Mouse (Mus musculus): Measurements from ENCODE around the gene Afg1l. TPM values are rescaled to one million over a fixed set of nuclear protein-coding genes. Genes with fewer than 3 reads are reported as not detected.

Gene Afg1l
- polyA plus RNA-seq, 1 experiment: 5.0 TPM

DNA sequence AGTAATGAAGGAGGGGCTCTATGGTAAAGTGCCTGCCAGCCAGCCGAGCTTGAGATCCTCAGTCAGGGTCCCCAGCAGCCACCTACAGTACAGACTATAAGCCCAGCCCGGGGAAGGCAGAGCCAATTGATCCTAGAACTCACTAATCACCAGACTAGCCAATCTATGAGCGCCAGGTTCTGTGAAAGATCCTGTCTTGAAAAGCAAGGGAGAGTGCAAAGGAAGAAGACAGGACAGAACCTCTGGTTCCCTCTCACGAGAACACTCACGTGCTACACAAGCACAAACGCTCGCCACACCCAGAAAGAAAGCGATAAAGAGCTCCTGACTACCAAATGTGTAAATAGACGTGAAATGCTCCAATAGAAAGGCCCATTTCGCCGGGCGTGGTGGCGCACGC lies 13.6 kb downstream of the Afg1l start:
- TF ChIP-seq CTCF (IDR thresholded peaks at IDR 0.05; ENCODE audit: control insufficient read depth, insufficient read depth, low read length) (no peak), POLR2A (IDR thresholded peaks at IDR 0.05; ENCODE audit: borderline replicate concordance, control insufficient read depth, low read depth, low read length) (no peak)

DNA sequence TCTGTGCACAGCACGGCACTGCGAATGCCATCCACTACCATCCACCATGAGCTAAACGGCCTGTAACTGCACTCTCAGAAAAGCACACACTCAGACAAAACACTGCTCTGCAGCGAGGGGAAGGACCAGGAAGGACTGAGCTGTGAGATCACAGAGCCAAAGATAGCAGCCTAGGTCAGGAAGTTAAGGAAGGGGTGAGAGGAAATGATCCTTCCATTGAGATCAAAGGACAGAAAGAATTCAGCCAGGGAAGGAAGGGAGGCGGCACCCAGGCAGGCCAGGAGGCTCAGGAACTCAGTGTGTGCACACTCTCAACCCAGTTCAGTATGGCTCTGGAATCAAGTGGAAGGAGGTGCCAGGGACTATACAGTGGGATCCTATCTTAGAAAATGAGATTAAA lies 14.1 kb downstream of the Afg1l start:
- no peak overlapping the region for H3K27ac ChIP-seq (ENCODE audit: control insufficient read depth, insufficient read depth, low read depth, low read length, poor library complexity)
- no peak overlapping the region for H3K4me3 ChIP-seq (replicated peaks; ENCODE audit: control insufficient read depth, low read depth, low read length)

More for the DNA sequence above, 13.6 kb downstream of the Afg1l start:
- H3K4me3 ChIP-seq (replicated peaks; ENCODE audit: control insufficient read depth, low read depth, low read length): no peak overlapping the region
- H3K4me1 ChIP-seq (ENCODE audit: control insufficient read depth, insufficient read depth, low read length): no peaks in the 10 kb centered on the region
- 87% methylated on average over 14 of the region's 14 CpGs for WGBS
- no peak overlapping the region for H3K27ac ChIP-seq (ENCODE audit: control insufficient read depth, insufficient read depth, low read depth, low read length, poor library complexity)

DNA sequence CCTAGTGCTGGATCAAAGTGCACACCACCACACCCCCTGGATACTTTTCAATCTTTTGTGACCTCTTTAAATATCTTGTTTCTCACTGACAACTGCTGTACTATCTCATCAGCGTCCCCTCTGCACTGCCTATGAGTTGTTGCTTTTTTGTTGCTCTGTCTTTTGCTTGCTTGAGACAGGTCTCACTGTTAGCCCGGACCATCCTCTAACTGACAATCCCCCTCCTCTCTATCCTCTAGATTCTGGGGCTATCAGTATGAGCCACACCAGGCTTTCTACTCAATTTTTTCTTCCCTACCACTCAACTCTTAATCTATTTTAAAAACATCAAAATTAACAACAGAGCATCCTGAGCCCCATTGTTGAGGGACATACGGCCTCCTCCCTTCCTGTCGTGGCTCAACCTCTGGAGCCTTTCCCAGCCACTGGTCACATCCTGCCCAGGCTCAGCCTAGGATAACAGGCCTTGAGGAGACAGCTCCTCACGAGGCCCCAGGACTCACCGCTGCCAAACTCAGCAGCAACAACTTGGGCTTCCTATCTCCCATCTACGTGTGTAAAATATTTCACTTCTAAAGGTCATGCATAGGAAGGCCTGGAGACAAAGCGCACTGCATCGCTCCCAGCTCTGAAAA lies 20.7 kb downstream of the Afg1l start:
- Histone ChIP-seq H3K4me1 (ENCODE audit: control insufficient read depth, insufficient read depth, low read length) (no peaks in the 10 kb centered on the region), H3K27ac (ENCODE audit: control insufficient read depth, insufficient read depth, low read depth, low read length, poor library complexity) (no peak overlapping the region), H3K4me3 (replicated peaks; ENCODE audit: control insufficient read depth, low read depth, low read length) (no peak overlapping the region)
- no peak for TF ChIP-seq CTCF (IDR thresholded peaks at IDR 0.05; ENCODE audit: control insufficient read depth, insufficient read depth, low read length)
- no peak for TF ChIP-seq POLR2A (IDR thresholded peaks at IDR 0.05; ENCODE audit: borderline replicate concordance, control insufficient read depth, low read depth, low read length)
- WGBS: 70% methylated on average over 9 of the region's 9 CpGs

More for the DNA sequence above, 14.1 kb downstream of the Afg1l start:
- H3K4me1 ChIP-seq (ENCODE audit: control insufficient read depth, insufficient read depth, low read length): no peaks in the 10 kb centered on the region
- TF ChIP-seq POLR2A (IDR thresholded peaks at IDR 0.05; ENCODE audit: borderline replicate concordance, control insufficient read depth, low read depth, low read length) (no peak), CTCF (IDR thresholded peaks at IDR 0.05; ENCODE audit: control insufficient read depth, insufficient read depth, low read length) (no peak)
- WGBS: 59% methylated on average over 5 of the region's 5 CpGs

DNA sequence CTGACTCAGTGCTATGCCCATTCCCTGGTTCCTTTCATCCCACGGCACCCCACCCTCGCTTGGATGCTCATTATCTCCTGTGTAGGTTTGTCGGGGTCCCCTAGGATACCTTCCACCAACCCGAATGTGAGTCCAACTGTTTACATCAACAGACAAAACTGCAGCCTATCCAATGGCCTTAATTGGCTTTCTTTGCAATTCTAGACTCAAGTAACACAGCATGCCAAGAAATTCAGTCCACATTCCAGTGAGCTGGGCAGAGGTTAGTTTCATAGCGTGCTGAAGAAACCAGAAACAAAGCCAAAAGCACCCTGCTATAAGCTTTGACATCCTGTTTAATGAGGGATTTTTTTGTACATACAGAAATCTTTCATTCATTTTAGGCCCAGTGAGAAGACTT lies 22.4 kb downstream of the Afg1l start:
- Histone ChIP-seq H3K4me3 (replicated peaks; ENCODE audit: control insufficient read depth, low read depth, low read length) (no peak overlapping the region), H3K4me1 (ENCODE audit: control insufficient read depth, insufficient read depth, low read length) (no peaks in the 10 kb centered on the region), H3K27ac (ENCODE audit: control insufficient read depth, insufficient read depth, low read depth, low read length, poor library complexity) (no peak overlapping the region)
- 84% methylated on average over 5 of the region's 5 CpGs for WGBS
- TF ChIP-seq CTCF (IDR thresholded peaks at IDR 0.05; ENCODE audit: control insufficient read depth, insufficient read depth, low read length): no peak
- TF ChIP-seq POLR2A (IDR thresholded peaks at IDR 0.05; ENCODE audit: borderline replicate concordance, control insufficient read depth, low read depth, low read length): no peak

DNA sequence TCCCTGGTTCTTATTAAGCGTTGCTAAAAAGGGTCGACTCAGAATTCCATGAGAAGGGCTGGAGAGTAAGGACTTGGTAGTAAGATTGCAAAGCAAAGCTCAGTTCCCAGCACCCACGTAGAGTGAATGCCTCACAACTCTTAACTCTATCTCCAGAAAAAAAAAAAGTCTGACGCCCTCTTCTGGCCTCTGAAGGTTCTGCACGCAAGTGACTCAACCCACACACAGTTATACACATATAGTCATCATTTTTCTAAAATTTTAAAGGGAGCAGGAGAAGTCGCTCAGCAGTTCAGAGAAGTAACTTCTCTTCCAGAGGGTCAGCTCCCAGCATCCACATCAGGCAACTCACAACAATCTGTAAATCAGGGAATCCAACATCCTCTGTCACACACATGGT lies 23.7 kb downstream of the Afg1l start:
- Histone ChIP-seq H3K4me3 (replicated peaks; ENCODE audit: control insufficient read depth, low read depth, low read length) (no peak overlapping the region), H3K4me1 (ENCODE audit: control insufficient read depth, insufficient read depth, low read length) (no peaks in the 10 kb centered on the region), H3K27ac (ENCODE audit: control insufficient read depth, insufficient read depth, low read depth, low read length, poor library complexity) (no peak overlapping the region)
- no peak for TF ChIP-seq POLR2A (IDR thresholded peaks at IDR 0.05; ENCODE audit: borderline replicate concordance, control insufficient read depth, low read depth, low read length)
- TF ChIP-seq CTCF (IDR thresholded peaks at IDR 0.05; ENCODE audit: control insufficient read depth, insufficient read depth, low read length): no peak
- WGBS: 91% methylated on average over 6 of the region's 6 CpGs

DNA sequence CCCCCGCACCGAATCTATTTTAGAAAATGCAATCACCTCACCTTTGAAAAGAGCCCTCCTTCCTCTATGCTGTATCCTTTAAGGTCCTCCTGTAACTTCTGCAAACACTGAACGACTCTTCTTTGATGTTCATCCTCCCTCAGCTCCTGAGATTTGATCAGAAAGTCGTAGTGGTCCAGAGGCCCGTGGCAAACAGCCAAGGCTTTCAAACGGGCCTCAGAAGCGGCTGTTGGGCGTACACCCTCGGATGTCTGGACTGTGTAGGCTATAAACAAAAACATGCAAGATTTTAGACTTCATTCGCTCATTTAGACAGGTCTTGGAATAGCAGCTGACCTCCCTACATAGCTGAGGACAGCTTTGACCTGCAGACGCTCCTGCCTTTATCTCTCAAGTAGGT lies 24.1 kb downstream of the Afg1l start:
- Histone ChIP-seq H3K4me1 (ENCODE audit: control insufficient read depth, insufficient read depth, low read length) (no peaks in the 10 kb centered on the region), H3K4me3 (replicated peaks; ENCODE audit: control insufficient read depth, low read depth, low read length) (no peak overlapping the region), H3K27ac (ENCODE audit: control insufficient read depth, insufficient read depth, low read depth, low read length, poor library complexity) (no peak overlapping the region)
- 80% methylated on average over 11 of the region's 11 CpGs for WGBS
- TF ChIP-seq POLR2A (IDR thresholded peaks at IDR 0.05; ENCODE audit: borderline replicate concordance, control insufficient read depth, low read depth, low read length) (no peak), CTCF (IDR thresholded peaks at IDR 0.05; ENCODE audit: control insufficient read depth, insufficient read depth, low read length) (no peak)

DNA sequence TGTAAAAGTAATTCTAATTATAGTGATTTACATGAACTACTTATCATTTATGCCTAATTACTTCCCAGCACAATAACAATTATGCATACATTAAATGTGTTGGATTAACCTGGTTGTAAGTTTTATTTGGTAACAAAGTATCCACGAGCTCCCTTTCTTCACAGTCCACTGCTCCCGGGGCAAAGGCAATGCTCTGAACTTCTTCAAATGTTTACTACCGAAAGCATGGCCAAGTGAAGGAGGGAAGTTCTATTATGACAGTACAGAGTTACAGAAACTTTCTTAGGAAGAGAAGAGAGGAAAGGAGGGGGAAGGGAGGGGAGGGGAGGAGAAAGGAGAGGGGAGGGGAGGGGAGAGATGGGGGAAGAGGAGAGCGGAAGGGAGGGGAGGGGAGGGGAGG lies 28.7 kb downstream of the Afg1l start:
- H3K4me1 ChIP-seq (ENCODE audit: control insufficient read depth, insufficient read depth, low read length): no peaks in the 10 kb centered on the region
- H3K4me3 ChIP-seq (replicated peaks; ENCODE audit: control insufficient read depth, low read depth, low read length): no peak overlapping the region
- no peak overlapping the region for H3K27ac ChIP-seq (ENCODE audit: control insufficient read depth, insufficient read depth, low read depth, low read length, poor library complexity)
- no peak for TF ChIP-seq CTCF (IDR thresholded peaks at IDR 0.05; ENCODE audit: control insufficient read depth, insufficient read depth, low read length)
- TF ChIP-seq POLR2A (IDR thresholded peaks at IDR 0.05; ENCODE audit: borderline replicate concordance, control insufficient read depth, low read depth, low read length): no peak
- 65% methylated on average over 3 of the region's 4 CpGs for WGBS

DNA sequence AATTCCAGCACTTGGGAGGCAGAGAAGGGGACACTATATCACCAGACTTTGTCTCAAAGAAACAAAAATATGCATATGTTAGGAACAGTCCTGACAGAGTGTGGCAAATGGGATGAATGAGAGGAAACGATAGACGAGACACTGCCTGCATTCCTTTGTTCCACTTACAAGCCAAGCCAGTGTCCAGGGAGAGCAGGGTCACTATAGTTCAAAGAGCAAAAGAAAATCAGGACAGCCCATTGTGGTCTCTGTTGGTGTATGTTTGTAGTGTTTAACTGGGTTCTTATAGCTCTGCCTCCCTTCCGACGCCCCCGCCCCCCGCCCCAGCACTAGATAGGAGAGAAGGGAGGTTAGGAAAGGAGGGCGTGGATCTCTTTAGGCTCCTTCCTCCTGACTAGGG lies 30.0 kb downstream of the Afg1l start:
- H3K27ac ChIP-seq (ENCODE audit: control insufficient read depth, insufficient read depth, low read depth, low read length, poor library complexity): no peak overlapping the region
- no peak for TF ChIP-seq POLR2A (IDR thresholded peaks at IDR 0.05; ENCODE audit: borderline replicate concordance, control insufficient read depth, low read depth, low read length)
- TF ChIP-seq CTCF (IDR thresholded peaks at IDR 0.05; ENCODE audit: control insufficient read depth, insufficient read depth, low read length): no peak
- H3K4me1 ChIP-seq (ENCODE audit: control insufficient read depth, insufficient read depth, low read length): no peaks in the 10 kb centered on the region
- WGBS: 85% methylated on average over 7 of the region's 7 CpGs
- H3K4me3 ChIP-seq (replicated peaks; ENCODE audit: control insufficient read depth, low read depth, low read length): no peak overlapping the region

DNA sequence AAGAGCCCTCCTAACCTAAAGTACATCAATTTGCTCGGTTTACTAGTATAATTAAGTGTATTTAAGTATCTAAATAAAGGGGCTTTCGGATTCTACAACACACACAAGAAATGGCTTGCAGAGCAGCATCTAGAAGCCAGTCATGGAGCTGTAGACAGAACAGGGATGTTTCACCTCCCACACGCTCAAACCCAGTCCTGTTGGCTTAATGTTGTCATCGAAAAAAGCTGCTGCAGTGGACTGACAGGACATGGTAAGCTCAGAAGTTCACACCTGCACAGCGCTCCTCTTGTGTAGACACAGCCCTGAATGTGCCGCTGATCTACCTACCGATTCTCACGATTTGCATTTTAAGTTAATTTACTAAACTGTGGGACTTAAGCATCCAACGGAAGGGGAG lies 32.2 kb downstream of the Afg1l start:
- no peak for TF ChIP-seq CTCF (IDR thresholded peaks at IDR 0.05; ENCODE audit: control insufficient read depth, insufficient read depth, low read length)
- TF ChIP-seq POLR2A (IDR thresholded peaks at IDR 0.05; ENCODE audit: borderline replicate concordance, control insufficient read depth, low read depth, low read length): no peak
- H3K4me3 ChIP-seq (replicated peaks; ENCODE audit: control insufficient read depth, low read depth, low read length): no peak overlapping the region
- 74% methylated on average over 9 of the region's 9 CpGs for WGBS
- no peak overlapping the region for H3K27ac ChIP-seq (ENCODE audit: control insufficient read depth, insufficient read depth, low read depth, low read length, poor library complexity)
- no peaks in the 10 kb centered on the region for H3K4me1 ChIP-seq (ENCODE audit: control insufficient read depth, insufficient read depth, low read length)
